ENCODE assay signal across 18 mouse cellular contexts in the genomic region with DNA sequence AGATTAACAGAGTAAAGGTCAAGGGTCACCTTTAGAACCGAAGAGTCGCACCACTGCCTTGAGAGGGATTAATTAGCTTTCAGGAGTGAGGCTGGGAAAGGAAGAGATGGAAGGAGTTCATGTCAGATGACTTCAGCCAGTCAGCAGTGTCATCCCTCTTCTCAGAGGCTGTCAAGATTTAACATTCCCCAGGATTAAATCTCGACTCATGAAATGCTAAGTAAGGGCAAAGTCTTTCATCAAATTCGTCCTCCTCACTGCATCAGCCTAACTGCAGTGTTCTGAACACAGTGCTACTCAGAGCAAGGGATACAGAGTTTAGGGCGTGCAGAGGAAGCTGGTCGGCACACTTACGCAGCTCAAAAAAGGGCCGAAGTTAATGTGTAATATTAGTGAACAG.
DNase-seq lines count a peak whose midpoint lies in the region; ATAC-seq and TF ChIP-seq lines count a peak whose summit lies in the region.
"Had no signal": no experiment of that assay in that cellular context is flagged by ENCODE, and none has a peak within 500 bp of the region (broad histone marks: within the 10 kb centered on the region; RNA-seq: fewer than 3 reads in every experiment).

No protein-coding gene starts in this region.

- WGBS in heart, embryonic 11.5 days (ENCODE audit: insufficient replicate concordance) = 52% methylated on average over 8 of the region's 8 CpGs
- WGBS in heart, adult 2 months = 66% methylated on average over 8 of the region's 8 CpGs
- 45% methylated on average over 8 of the region's 8 CpGs for WGBS in liver, embryonic 16.5 days (ENCODE audit: insufficient replicate concordance)
- WGBS in liver, postnatal 0 days (ENCODE audit: insufficient replicate concordance) = 56% methylated on average over 8 of the region's 8 CpGs
- WGBS in kidney, embryonic 16.5 days = 32% methylated on average over 8 of the region's 8 CpGs

- no peak for TF ChIP-seq EP300 in heart, adult 2 months (IDR thresholded peaks at IDR 0.05; ENCODE audit: insufficient read depth, low read depth, low read length)
- no peak for TF ChIP-seq EP300 in liver, postnatal 0 days (IDR thresholded peaks at IDR 0.05; ENCODE audit: low read depth)

- TF ChIP-seq CTCF in heart, adult 2 months (IDR thresholded peaks at IDR 0.05) = no peak
- no peak for TF ChIP-seq CTCF in liver, postnatal 0 days (IDR thresholded peaks at IDR 0.05; ENCODE audit: low read depth)
- no peak for TF ChIP-seq CTCF in layer of hippocampus, adult 2 months (conservative IDR thresholded peaks at IDR 0.05)

- no peaks in the 10 kb centered on the region for H3K79me2 ChIP-seq in heart, adult 2 months (replicated peaks; ENCODE audit: control insufficient read depth, insufficient read depth, low read length)

- no peak for TF ChIP-seq POLR2A in heart, adult 2 months (IDR thresholded peaks at IDR 0.05; ENCODE audit: insufficient read depth, low read depth, low read length)

- no peaks in the 10 kb centered on the region for H3K9me3 ChIP-seq in heart, embryonic 11.5 days (replicated peaks; ENCODE audit: control insufficient read depth, low read length)
- no peaks in the 10 kb centered on the region for H3K9me3 ChIP-seq in liver, embryonic 16.5 days (replicated peaks; ENCODE audit: control insufficient read depth, low read length)
- no peaks in the 10 kb centered on the region for H3K9me3 ChIP-seq in liver, postnatal 0 days (ENCODE audit: low read length)
- no peaks in the 10 kb centered on the region for H3K9me3 ChIP-seq in kidney, embryonic 16.5 days (ENCODE audit: low read length)
- H3K9me3 ChIP-seq: limb, embryonic 12.5 days; neural tube, embryonic 15.5 days; stomach, embryonic 15.5 days had no signal

- intact Hi-C loops in heart, adult 2 months (cut with DNase I) = no loop called here

- no peaks in the 10 kb centered on the region for H3K36me3 ChIP-seq in heart, embryonic 11.5 days (ENCODE audit: control insufficient read depth, insufficient read depth, low read length)
- H3K36me3 ChIP-seq in heart, adult 2 months (ENCODE audit: control insufficient read depth, insufficient read depth, low read length) = no peaks in the 10 kb centered on the region
- H3K36me3 ChIP-seq in liver, embryonic 16.5 days (ENCODE audit: control insufficient read depth, insufficient read depth) = no peaks in the 10 kb centered on the region
- H3K36me3 ChIP-seq in liver, postnatal 0 days (replicated peaks; ENCODE audit: insufficient read depth, low read length) = no peaks in the 10 kb centered on the region
- H3K36me3 ChIP-seq in kidney, embryonic 16.5 days (ENCODE audit: insufficient read depth, low read length) = no peaks in the 10 kb centered on the region
- H3K36me3 ChIP-seq: limb, embryonic 12.5 days; neural tube, embryonic 15.5 days; stomach, embryonic 15.5 days had no signal

- H3K27ac ChIP-seq in heart, embryonic 11.5 days (ENCODE audit: low read depth, low read length) = no peak overlapping the region
- no peak overlapping the region for H3K27ac ChIP-seq in heart, adult 2 months
- H3K27ac ChIP-seq in liver, embryonic 16.5 days (ENCODE audit: low read length) = no peak overlapping the region
- H3K27ac ChIP-seq in liver, postnatal 0 days (ENCODE audit: low read depth) = no peak overlapping the region
- no peak overlapping the region for H3K27ac ChIP-seq in kidney, embryonic 16.5 days (ENCODE audit: low read length)
- no peak overlapping the region for H3K27ac ChIP-seq in layer of hippocampus, adult 2 months
- H3K27ac ChIP-seq: limb, embryonic 12.5 days; neural tube, embryonic 15.5 days; stomach, embryonic 15.5 days had no signal

- H3K4me1 ChIP-seq in heart, embryonic 11.5 days (ENCODE audit: control insufficient read depth, insufficient read depth, low read length) = no peaks in the 10 kb centered on the region
- no peaks in the 10 kb centered on the region for H3K4me1 ChIP-seq in heart, adult 2 months (ENCODE audit: control insufficient read depth, insufficient read depth, low read length)
- no peaks in the 10 kb centered on the region for H3K4me1 ChIP-seq in liver, embryonic 16.5 days (ENCODE audit: control insufficient read depth, low read depth, low read length)
- H3K4me1 ChIP-seq in liver, postnatal 0 days (ENCODE audit: insufficient read depth) = peaks cover 4% of the 10 kb centered on the region; the same call in 1 of the 2 replicates
- H3K4me1 ChIP-seq in kidney, embryonic 16.5 days (ENCODE audit: insufficient read depth, low read length) = peaks cover 6% of the 10 kb centered on the region; the same call in 1 of the 2 replicates
- H3K4me1 ChIP-seq: limb, embryonic 12.5 days; neural tube, embryonic 15.5 days; stomach, embryonic 15.5 days had no signal

- no peaks in the 10 kb centered on the region for H3K27me3 ChIP-seq in heart, embryonic 11.5 days (ENCODE audit: control insufficient read depth, insufficient read depth, low read length)
- no peaks in the 10 kb centered on the region for H3K27me3 ChIP-seq in heart, adult 2 months (ENCODE audit: control insufficient read depth, insufficient read depth, low read length)
- no peaks in the 10 kb centered on the region for H3K27me3 ChIP-seq in liver, embryonic 16.5 days (ENCODE audit: control insufficient read depth, insufficient read depth, low read depth, low read length)
- no peaks in the 10 kb centered on the region for H3K27me3 ChIP-seq in liver, postnatal 0 days (ENCODE audit: insufficient read depth, low read length)
- H3K27me3 ChIP-seq in kidney, embryonic 16.5 days (ENCODE audit: insufficient read depth, low read length) = no peaks in the 10 kb centered on the region
- H3K27me3 ChIP-seq: CH12.LX; limb, embryonic 12.5 days; neural tube, embryonic 15.5 days; stomach, embryonic 15.5 days had no signal

- peak; percentile 31; the same call in 1 of the 2 replicates for ATAC-seq in heart, embryonic 11.5 days (replicated peaks; ENCODE audit: insufficient number of reproducible peaks, low FRiP score, low TSS enrichment)
- peak; percentile 30; the same call in 1 of the 2 replicates for ATAC-seq in liver, embryonic 16.5 days (ENCODE audit: low read depth)
- ATAC-seq in liver, postnatal 0 days = no peak
- ATAC-seq in kidney, embryonic 16.5 days (ENCODE audit: low FRiP score, low TSS enrichment) = peak; percentile 71; the same call in 1 of the 2 replicates
- no peak for ATAC-seq in megakaryocyte-erythroid progenitor cell, adult 5-6 weeks (replicated peaks; ENCODE audit: low FRiP score, low TSS enrichment, poor library complexity, severe bottlenecking)

- H3K9ac ChIP-seq in heart, embryonic 11.5 days (ENCODE audit: low read depth, low read length) = no peak overlapping the region
- H3K9ac ChIP-seq in heart, adult 2 months (ENCODE audit: low read depth, low read length) = no peak overlapping the region
- no peak overlapping the region for H3K9ac ChIP-seq in liver, embryonic 16.5 days (ENCODE audit: low read depth, low read length)
- no peak overlapping the region for H3K9ac ChIP-seq in liver, postnatal 0 days (replicated peaks)
- no peak overlapping the region for H3K9ac ChIP-seq in kidney, embryonic 16.5 days (replicated peaks; ENCODE audit: low read length)
- H3K9ac ChIP-seq: limb, embryonic 12.5 days; neural tube, embryonic 15.5 days; stomach, embryonic 15.5 days had no signal

- DNase-seq in heart, adult 2 months = no peak
- DNase-seq in liver, postnatal 0 days = no peak
- DNase-seq in layer of hippocampus, adult 2 months (ENCODE audit: low spot score in 2 of 2) = no peak
- DNase-seq in Muller cell, postnatal 12 days (ENCODE audit: inconsistent ontology term) = no peak
- DNase-seq: cerebellum, postnatal 10 days; gastrocnemius, postnatal 14 days; heart, postnatal 14 days; lung, adult 18-20 months; lung, postnatal 4 days; spleen, adult 18-20 months had no signal

- H3K4me3 ChIP-seq in heart, embryonic 11.5 days (ENCODE audit: low read depth, low read length) = no peak overlapping the region
- H3K4me3 ChIP-seq in heart, adult 2 months = no peak overlapping the region
- no peak overlapping the region for H3K4me3 ChIP-seq in liver, embryonic 16.5 days (ENCODE audit: low read depth, low read length)
- no peak overlapping the region for H3K4me3 ChIP-seq in liver, postnatal 0 days (ENCODE audit: low read depth, low read length)
- H3K4me3 ChIP-seq in kidney, embryonic 16.5 days (ENCODE audit: low read length) = no peak overlapping the region
- no peak overlapping the region for H3K4me3 ChIP-seq in layer of hippocampus, adult 2 months
- H3K4me3 ChIP-seq: limb, embryonic 12.5 days; neural tube, embryonic 15.5 days; stomach, embryonic 15.5 days had no signal

- no peak overlapping the region for H3K4me2 ChIP-seq in heart, embryonic 11.5 days
- no peak overlapping the region for H3K4me2 ChIP-seq in liver, embryonic 16.5 days (ENCODE audit: low read depth, low read length)
- no peak overlapping the region for H3K4me2 ChIP-seq in liver, postnatal 0 days (ENCODE audit: low read depth, low read length)
- no peak overlapping the region for H3K4me2 ChIP-seq in kidney, embryonic 16.5 days (replicated peaks; ENCODE audit: low read depth, low read length)
- H3K4me2 ChIP-seq: limb, embryonic 12.5 days; neural tube, embryonic 15.5 days; stomach, embryonic 15.5 days had no signal

Comparison
In these comparisons a context has a peak if more than half of its experiments do, and no peak if none do; other contexts are left out.
1. ATAC-seq: peak in heart, embryonic 11.5 days (single experiment), liver, embryonic 16.5 days (single experiment) and kidney, embryonic 16.5 days (single experiment); none in liver, postnatal 0 days (single experiment) and megakaryocyte-erythroid progenitor cell, adult 5-6 weeks (single experiment).